In the genomic region with DNA sequence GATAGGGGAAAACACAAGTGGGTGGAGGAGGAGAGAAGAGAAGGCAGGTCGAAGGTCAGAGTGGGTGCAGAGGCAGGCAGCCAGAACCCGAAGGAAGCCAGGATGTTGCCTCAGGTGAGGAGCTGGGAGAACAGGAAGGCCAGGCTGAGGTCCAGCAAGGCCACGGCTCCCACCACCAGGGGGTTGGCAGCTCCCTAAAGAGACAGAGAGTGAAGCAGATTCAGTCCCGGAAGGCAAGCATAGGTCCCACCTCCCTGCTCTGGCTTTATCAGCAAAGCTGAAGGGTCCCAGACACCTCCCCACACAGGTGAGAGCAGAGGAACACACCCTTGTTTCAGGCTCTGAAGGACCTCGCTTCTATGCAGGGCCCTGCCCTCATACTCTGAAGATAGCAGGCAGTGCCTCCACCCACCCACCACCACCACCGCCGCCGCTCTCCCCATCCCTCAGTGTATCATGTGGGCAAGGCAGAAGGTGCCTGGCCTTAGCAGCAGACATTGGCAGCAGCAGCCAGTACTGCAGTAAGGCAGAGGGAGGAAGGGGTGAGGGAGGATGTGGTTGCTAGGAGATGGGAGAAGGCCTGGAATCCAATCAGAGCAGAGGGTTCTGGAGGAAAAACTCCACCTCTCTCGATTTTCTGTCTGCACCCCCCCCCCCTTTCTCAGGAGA, we compare ENCODE assay signal across 10 mouse cellular contexts. TPM values are rescaled to one million over a fixed set of nuclear protein-coding genes. Genes with fewer than 3 reads are reported as not detected.
A peak's percentile ranks its signal among the peaks of the same experiment; 100 is the strongest.
DNase-seq lines count a peak whose midpoint lies in the region; ATAC-seq and TF ChIP-seq lines count a peak whose summit lies in the region.
"Had no signal": no experiment of that assay in that cellular context is flagged by ENCODE, and none has a peak within 500 bp of the region (broad histone marks: within the 10 kb centered on the region; RNA-seq: fewer than 3 reads in every experiment).

No protein-coding gene starts in this region.

- no peak overlapping the region for H3K27ac ChIP-seq in embryonic facial prominence, embryonic 11.5 days (replicated peaks; ENCODE audit: low read depth, low read length)
- no peak overlapping the region for H3K27ac ChIP-seq in embryonic facial prominence, embryonic 10.5 days (replicated peaks)
- H3K27ac ChIP-seq in forebrain, postnatal 0 days (ENCODE audit: low read depth, low read length), result peak overlapping the region; percentile 92
- H3K27ac ChIP-seq in heart, embryonic 12.5 days (ENCODE audit: poor library complexity, severe bottlenecking), result no peak overlapping the region
- H3K27ac ChIP-seq: kidney, postnatal 0 days had no signal

- H3K4me2 ChIP-seq in embryonic facial prominence, embryonic 11.5 days (ENCODE audit: low read depth, low read length), result no peak overlapping the region
- peak overlapping the region; percentile 35 for H3K4me2 ChIP-seq in forebrain, postnatal 0 days (ENCODE audit: low read depth)
- H3K4me2 ChIP-seq in heart, embryonic 12.5 days, result no peak overlapping the region

- no peaks in the 10 kb centered on the region for H3K36me3 ChIP-seq in embryonic facial prominence, embryonic 11.5 days (replicated peaks; ENCODE audit: control insufficient read depth, insufficient read depth, low read depth, low read length)
- 0 out of 2 replicates have a peak, but pooled peaks cover 2% of the 10 kb centered on the region for H3K36me3 ChIP-seq in embryonic facial prominence, embryonic 10.5 days (replicated peaks)
- H3K36me3 ChIP-seq in forebrain, postnatal 0 days (ENCODE audit: insufficient read depth), result peaks cover 6% of the 10 kb centered on the region
- no peaks in the 10 kb centered on the region for H3K36me3 ChIP-seq in heart, embryonic 12.5 days

- 36% methylated on average over 9 of the region's 9 CpGs for WGBS in embryonic facial prominence, embryonic 11.5 days
- WGBS in embryonic facial prominence, embryonic 10.5 days, result 36% methylated on average over 9 of the region's 9 CpGs
- 30% methylated on average over 9 of the region's 9 CpGs for WGBS in forebrain, postnatal 0 days
- WGBS in heart, embryonic 12.5 days, result 36% methylated on average over 9 of the region's 9 CpGs

- no peak overlapping the region for H3K9ac ChIP-seq in embryonic facial prominence, embryonic 11.5 days (replicated peaks; ENCODE audit: low read length)
- peak overlapping the region; percentile 14 for H3K9ac ChIP-seq in forebrain, postnatal 0 days
- H3K9ac ChIP-seq in heart, embryonic 12.5 days, result no peak overlapping the region

- no peak overlapping the region for H3K4me3 ChIP-seq in embryonic facial prominence, embryonic 11.5 days (ENCODE audit: low read depth, low read length)
- no peak overlapping the region for H3K4me3 ChIP-seq in embryonic facial prominence, embryonic 10.5 days
- no peak overlapping the region for H3K4me3 ChIP-seq in forebrain, postnatal 0 days (ENCODE audit: low read depth, low read length)
- no peak overlapping the region for H3K4me3 ChIP-seq in heart, embryonic 12.5 days

- H3K9me3 ChIP-seq in embryonic facial prominence, embryonic 11.5 days (replicated peaks; ENCODE audit: control insufficient read depth, low read length), result no peaks in the 10 kb centered on the region
- no peaks in the 10 kb centered on the region for H3K9me3 ChIP-seq in embryonic facial prominence, embryonic 10.5 days
- no peaks in the 10 kb centered on the region for H3K9me3 ChIP-seq in forebrain, postnatal 0 days (ENCODE audit: low read length)
- no peaks in the 10 kb centered on the region for H3K9me3 ChIP-seq in heart, embryonic 12.5 days (replicated peaks)

- H3K4me1 ChIP-seq in embryonic facial prominence, embryonic 11.5 days (ENCODE audit: control insufficient read depth, insufficient read depth, low read length), result peaks cover 9% of the 10 kb centered on the region; the same call in 1 of the 2 replicates
- H3K4me1 ChIP-seq in embryonic facial prominence, embryonic 10.5 days, result peaks cover 55% of the 10 kb centered on the region
- peaks cover 53% of the 10 kb centered on the region for H3K4me1 ChIP-seq in forebrain, postnatal 0 days (ENCODE audit: insufficient read depth)
- H3K4me1 ChIP-seq in heart, embryonic 12.5 days (replicated peaks), result peaks cover 19% of the 10 kb centered on the region

- ATAC-seq in embryonic facial prominence, embryonic 11.5 days (replicated peaks; ENCODE audit: insufficient number of reproducible peaks, low FRiP score, low TSS enrichment, low read depth), result peak; percentile 12; the same call in 1 of the 2 replicates
- ATAC-seq in forebrain, postnatal 0 days, result peak; percentile 91
- no peak for ATAC-seq in heart, embryonic 12.5 days (ENCODE audit: insufficient number of reproducible peaks, low FRiP score)

- H3K27me3 ChIP-seq in embryonic facial prominence, embryonic 11.5 days (ENCODE audit: control insufficient read depth, insufficient read depth, low read length), result peaks cover 9% of the 10 kb centered on the region
- H3K27me3 ChIP-seq in embryonic facial prominence, embryonic 10.5 days (replicated peaks; ENCODE audit: low read depth, poor library complexity, severe bottlenecking), result peaks cover 63% of the 10 kb centered on the region
- no peaks in the 10 kb centered on the region for H3K27me3 ChIP-seq in forebrain, postnatal 0 days (ENCODE audit: insufficient read depth, low read length)
- H3K27me3 ChIP-seq in heart, embryonic 12.5 days (replicated peaks), result peaks cover 72% of the 10 kb centered on the region

- TF ChIP-seq CTCF in forebrain, postnatal 0 days (IDR thresholded peaks at IDR 0.05; ENCODE audit: low read depth), result no peak; the same call in 1 of the 2 replicates

- DNase-seq in embryonic facial prominence, embryonic 11.5 days (ENCODE audit: low spot score), result no peak
- DNase-seq in embryonic facial prominence, embryonic 10.5 days (ENCODE audit: low spot score), result no peak
- DNase-seq in forebrain, postnatal 0 days, result peak; percentile 90
- DNase-seq in left cerebral cortex, adult 18-20 months (ENCODE audit: low spot score in 2 of 2), result peak; percentile 73 to 86
- DNase-seq in right cerebral cortex, postnatal 10 days (ENCODE audit: low spot score in 2 of 2), result peak; percentile 89 to 94
- no peak for DNase-seq in urinary bladder, adult 2 months (ENCODE audit: low spot score)
- no peak for DNase-seq in ovary, postnatal 36 days (ENCODE audit: low spot score)

RNA-seq across cellular contexts. Expression of a gene that starts 1.9 kb away (rescaled TPM):
- polyA plus RNA-seq in embryonic facial prominence, embryonic 11.5 days (2014; fragmentation: Nextera tagmentation; extraction: Ambion mirVana), result 8.4 and 13.4 TPM in 2 replicates
- polyA plus RNA-seq in embryonic facial prominence, embryonic 10.5 days (2016; fragmentation: Nextera tagmentation; extraction: Ambion mirVana), result 14.5 and 15.8 TPM in 2 replicates
- total RNA-seq in forebrain, postnatal 0 days (2014; rRNA removed), result 11.3 and 12.8 TPM in 2 replicates
- 4.2 and 5.5 TPM in 2 replicates for polyA plus RNA-seq in forebrain, postnatal 0 days (2015; fragmentation: Nextera tagmentation; extraction: Ambion mirVana)
- total RNA-seq in left cerebral cortex, adult 18-20 months (2021), result 10 to 100 TPM in 1 of 2 experiments, 1 to 10 TPM in 1; 9.5 to 10.2 TPM
- polyA plus RNA-seq in urinary bladder, adult 2 months (2012; rRNA removed), result 22.5 and 26.6 TPM in 2 replicates
- polyA plus RNA-seq in heart, embryonic 12.5 days (2016; fragmentation: Nextera tagmentation; extraction: Ambion mirVana), result 8.7 and 9.8 TPM in 2 replicates

RNA-seq across cellular contexts. Expression of a gene that starts 8.4 kb away (rescaled TPM):
- 1.2 and 1.3 TPM in 2 replicates for polyA plus RNA-seq in embryonic facial prominence, embryonic 11.5 days (2014; fragmentation: Nextera tagmentation; extraction: Ambion mirVana)
- 0.45 and 0.81 TPM in 2 replicates for polyA plus RNA-seq in embryonic facial prominence, embryonic 10.5 days (2016; fragmentation: Nextera tagmentation; extraction: Ambion mirVana)
- 156 and 160 TPM in 2 replicates for total RNA-seq in forebrain, postnatal 0 days (2014; rRNA removed)
- 47.4 and 55.3 TPM in 2 replicates for polyA plus RNA-seq in forebrain, postnatal 0 days (2015; fragmentation: Nextera tagmentation; extraction: Ambion mirVana)
- total RNA-seq in left cerebral cortex, adult 18-20 months (2021), result 100 to 1,000 TPM; 279 to 305 TPM
- polyA plus RNA-seq in urinary bladder, adult 2 months (2012; rRNA removed), result 2.4 and 2.8 TPM in 2 replicates
- 0.09 and 0.18 TPM in 2 replicates for polyA plus RNA-seq in heart, embryonic 12.5 days (2016; fragmentation: Nextera tagmentation; extraction: Ambion mirVana)
- polyA plus RNA-seq: C2C12 had no signal

RNA-seq across cellular contexts. Expression of a gene that starts 13.8 kb away (rescaled TPM):
- polyA plus RNA-seq in embryonic facial prominence, embryonic 11.5 days (2014; fragmentation: Nextera tagmentation; extraction: Ambion mirVana), result 19.0 and 19.6 TPM in 2 replicates
- polyA plus RNA-seq in embryonic facial prominence, embryonic 10.5 days (2016; fragmentation: Nextera tagmentation; extraction: Ambion mirVana), result 22.4 and 22.8 TPM in 2 replicates
- total RNA-seq in forebrain, postnatal 0 days (2014; rRNA removed), result 49.0 and 55.2 TPM in 2 replicates
- polyA plus RNA-seq in forebrain, postnatal 0 days (2015; fragmentation: Nextera tagmentation; extraction: Ambion mirVana), result 47.2 and 48.0 TPM in 2 replicates
- 10 to 100 TPM; 22.9 to 23.1 TPM for total RNA-seq in left cerebral cortex, adult 18-20 months (2021)
- polyA plus RNA-seq in urinary bladder, adult 2 months (2012; rRNA removed), result 6.6 and 11.6 TPM in 2 replicates
- polyA plus RNA-seq in heart, embryonic 12.5 days (2016; fragmentation: Nextera tagmentation; extraction: Ambion mirVana), result 14.3 and 14.8 TPM in 2 replicates

RNA-seq across cellular contexts. Expression of a gene that starts 16.2 kb away (rescaled TPM):
- polyA plus RNA-seq in embryonic facial prominence, embryonic 11.5 days (2014; fragmentation: Nextera tagmentation; extraction: Ambion mirVana), result 4.5 and 6.0 TPM in 2 replicates
- polyA plus RNA-seq in embryonic facial prominence, embryonic 10.5 days (2016; fragmentation: Nextera tagmentation; extraction: Ambion mirVana), result 6.1 and 6.8 TPM in 2 replicates
- 8.9 and 11.1 TPM in 2 replicates for total RNA-seq in forebrain, postnatal 0 days (2014; rRNA removed)
- polyA plus RNA-seq in forebrain, postnatal 0 days (2015; fragmentation: Nextera tagmentation; extraction: Ambion mirVana), result 2.7 and 7.5 TPM in 2 replicates
- total RNA-seq in left cerebral cortex, adult 18-20 months (2021), result 10 to 100 TPM; 41.8 to 44.5 TPM
- polyA plus RNA-seq in urinary bladder, adult 2 months (2012; rRNA removed), result 0.66 and 2.0 TPM in 2 replicates
- 4.4 and 4.5 TPM in 2 replicates for polyA plus RNA-seq in heart, embryonic 12.5 days (2016; fragmentation: Nextera tagmentation; extraction: Ambion mirVana)

Comparison
In these comparisons a context has a peak if more than half of its experiments do, and no peak if none do; other contexts are left out.
1. DNase-seq: peak in forebrain, postnatal 0 days (single experiment), left cerebral cortex, adult 18-20 months (2 of 2) and right cerebral cortex, postnatal 10 days (2 of 2); none in embryonic facial prominence, embryonic 11.5 days (single experiment), embryonic facial prominence, embryonic 10.5 days (single experiment), urinary bladder, adult 2 months (single experiment) and ovary, postnatal 36 days (single experiment).
2. RNA of a gene that starts 8.4 kb away (polyA plus RNA-seq): 47.4 to 55.3 TPM in forebrain, postnatal 0 days; 2.4 to 2.8 TPM in urinary bladder, adult 2 months, 1.2 to 1.3 TPM in embryonic facial prominence, embryonic 11.5 days, 0.45 to 0.81 TPM in embryonic facial prominence, embryonic 10.5 days and 0.09 to 0.18 TPM in heart, embryonic 12.5 days; every median in the first group is over 10 times any median in the second.